Mouse (Mus musculus) intestine, embryonic 15.5 days (tissue): ENCODE measurements around the gene Otulin. TPM values are rescaled to one million over a fixed set of nuclear protein-coding genes. Genes with fewer than 3 reads are reported as not detected.

Experiments
- polyA plus RNA-seq: library from polyadenylated mRNA; unstranded; fragments of >200 nt; fragmentation: Nextera tagmentation; extraction: Ambion mirVana; gene quantifications from 2 replicates; pipeline ENCODE4 v1.2.1, GENCODE M21; 2015

Otulin gene
- polyA plus RNA-seq, 1 experiment from 2014 or later = 31.3 TPM

Other genes with a start within 250 kb of the Otulin start
- 15.9 and 16.7 TPM in 2 replicates for gene Ank, start 164.0 kb downstream of the Otulin start, polyA plus RNA-seq
- 10.9 and 11.4 TPM in 2 replicates for gene Otulinl, start 50.9 kb upstream of the Otulin start, polyA plus RNA-seq